Mouse (Mus musculus): ENCODE measurements around the gene Galp.
"Not testable (repeated sequence)": the region's sequence is repeated elsewhere in the genome, so short reads cannot be mapped to it uniquely, and the experiment has no call there.

DNA sequence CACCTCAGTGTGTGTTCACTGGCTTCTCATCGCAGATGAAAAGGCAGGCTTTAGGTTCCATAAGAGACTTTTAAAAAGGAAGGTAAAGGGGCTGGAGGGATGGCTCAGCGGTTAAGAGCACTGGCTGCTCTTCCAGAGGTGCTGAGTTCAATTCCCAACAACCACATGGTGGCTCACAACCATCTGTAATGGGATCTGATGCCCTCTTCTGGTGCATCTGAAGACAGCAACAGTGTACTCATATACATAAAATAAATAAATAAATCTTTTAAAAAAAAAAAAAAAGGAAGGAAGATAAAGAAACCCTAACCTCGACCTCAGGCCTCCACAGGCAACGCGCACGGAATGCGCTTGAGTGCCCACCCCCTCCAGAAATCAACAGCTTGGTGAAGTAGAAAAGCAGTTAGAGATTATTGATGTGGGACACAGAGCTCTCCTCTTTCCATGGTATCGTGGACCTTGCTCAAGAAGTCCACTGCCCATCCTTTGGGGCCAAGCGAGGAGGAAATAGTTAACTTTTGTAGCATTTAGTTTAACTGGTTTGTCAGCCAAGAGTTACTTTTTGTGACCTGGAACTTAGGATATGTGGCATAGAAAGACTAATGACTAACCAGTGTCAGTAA is 22.4 kb upstream of the Galp start:
- TF ChIP-seq CTCF (IDR thresholded peaks at IDR 0.05; ENCODE audit: low read depth), result peak; percentile 50
- not testable (repeated sequence) for TF ChIP-seq EP300 (optimal IDR thresholded peaks at IDR 0.05)
